Mouse (Mus musculus): ENCODE results near the gene Dtx1. TPM values are rescaled to one million over a fixed set of nuclear protein-coding genes. Genes with fewer than 3 reads are reported as not detected.

Gene Dtx1
- polyA plus RNA-seq, 1 experiment = 19.7 TPM

DNA sequence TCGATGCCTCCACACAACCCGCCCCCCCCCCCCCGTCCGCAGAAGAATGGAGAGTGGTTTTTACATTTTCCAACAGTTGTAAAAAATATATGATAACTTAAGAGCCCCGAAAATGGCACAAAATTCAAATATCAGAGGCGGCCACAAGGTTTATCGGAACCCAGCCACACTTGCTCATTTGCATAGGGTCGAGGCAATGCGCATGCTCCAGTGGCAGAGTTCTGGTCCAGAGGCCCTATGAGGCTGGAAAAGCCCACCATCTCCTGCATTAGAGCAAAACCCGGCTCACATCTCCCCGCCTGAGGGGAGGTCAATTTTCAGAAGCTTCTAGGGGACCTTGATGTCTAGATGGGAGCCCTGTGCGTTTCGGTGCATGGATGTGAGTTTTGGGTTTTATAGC, 4.8 kb downstream of the Dtx1 start:
- 44% methylated on average over 13 of the region's 13 CpGs for WGBS
- DNase-seq (ENCODE audit: low read depth, low spot score) = no peak

DNA sequence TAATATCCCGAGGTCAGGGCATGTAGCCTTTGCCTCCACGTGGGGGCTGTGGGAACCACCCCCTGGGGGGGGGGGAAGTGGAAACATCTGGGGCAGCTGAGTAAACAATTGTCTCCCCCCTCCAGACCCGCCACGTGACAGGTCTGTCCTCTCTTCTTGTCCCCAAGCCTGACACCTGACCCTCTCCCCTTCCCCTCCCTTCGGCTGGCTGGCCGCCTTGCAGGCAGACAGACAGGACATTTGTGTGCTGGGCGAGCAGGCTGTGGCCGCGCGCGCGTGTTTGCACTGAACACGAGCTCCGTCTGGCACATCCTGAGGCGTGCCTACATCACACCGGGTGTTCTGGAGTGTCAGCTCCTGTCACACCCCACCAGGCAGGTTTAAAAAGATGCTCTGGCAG, 5.2 kb downstream of the Dtx1 start:
- 13% methylated on average over 16 of the region's 16 CpGs for WGBS
- no peak for DNase-seq (ENCODE audit: low read depth, low spot score)

DNA sequence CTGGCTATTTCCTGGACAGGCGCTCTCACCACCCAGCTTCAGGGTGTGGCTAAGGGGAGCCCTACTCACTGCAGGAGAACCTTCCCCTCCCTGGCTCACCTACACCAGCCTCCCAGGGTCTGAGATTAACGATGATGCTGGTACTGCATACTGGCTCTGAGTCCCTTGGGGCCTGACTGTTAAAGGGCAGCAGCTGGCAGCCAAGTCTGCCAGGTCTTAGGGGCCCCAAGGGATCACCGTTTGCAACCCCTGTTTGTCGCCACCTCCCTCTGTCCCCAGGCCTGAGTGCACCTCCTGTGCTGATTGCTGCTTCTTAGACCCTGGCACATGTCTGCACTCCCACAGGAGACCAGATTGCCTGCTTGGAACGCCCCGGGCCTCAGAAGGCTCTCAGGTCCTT, 7.3 kb downstream of the Dtx1 start:
- 40% methylated on average over 6 of the region's 6 CpGs for WGBS
- DNase-seq (ENCODE audit: low read depth, low spot score) = no peak

DNA sequence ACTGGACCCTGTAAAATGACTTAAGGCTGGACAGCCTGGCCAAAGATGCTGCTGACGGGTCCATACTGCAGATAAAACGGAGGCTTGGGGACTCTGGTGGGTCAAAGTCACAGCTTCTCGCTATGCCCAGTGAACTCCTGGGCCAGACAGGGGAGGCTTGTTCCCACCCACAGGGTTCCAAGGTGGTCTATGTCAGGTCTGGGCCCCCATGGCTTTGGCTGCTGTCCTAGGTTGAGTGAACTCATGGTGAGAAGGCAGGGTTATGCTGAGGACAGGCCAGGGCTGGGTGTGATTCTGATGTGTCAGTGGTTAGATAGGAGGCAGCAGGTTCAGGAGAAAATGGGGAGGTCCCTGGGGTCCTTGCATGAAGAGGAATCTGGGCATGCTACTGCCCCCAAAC, 8.1 kb downstream of the Dtx1 start:
- 80% methylated on average over 3 of the region's 3 CpGs for WGBS
- no peak for DNase-seq (ENCODE audit: low read depth, low spot score)

DNA sequence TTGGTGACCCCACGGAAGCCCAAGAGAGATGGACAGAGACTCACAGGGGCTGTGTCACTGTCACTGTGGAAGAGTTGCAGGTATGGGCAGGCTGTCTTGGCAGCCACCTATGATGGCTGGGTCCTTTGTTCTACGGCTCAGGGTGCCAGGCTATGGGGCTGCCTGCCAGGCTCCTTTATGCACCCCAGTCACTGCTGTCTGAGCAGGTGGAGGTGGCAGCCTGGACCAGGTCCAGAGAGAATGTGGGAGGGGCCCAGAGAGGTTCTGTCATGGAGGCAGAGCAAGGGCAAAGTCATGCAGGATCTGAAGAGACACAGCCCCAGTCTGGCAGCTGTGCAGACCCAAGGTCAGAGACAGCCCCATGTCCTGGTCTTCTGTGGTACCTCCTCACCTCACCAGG, 8.8 kb downstream of the Dtx1 start:
- no peak for DNase-seq (ENCODE audit: low read depth, low spot score)
- whole genome bisulfite sequencing = 53% methylated on average over 2 of the region's 2 CpGs

- no peak for DNase-seq (ENCODE audit: low read depth, low spot score)
- WGBS = 77% methylated on average over 4 of the region's 4 CpGs
Observed at GRCm38 (mm10) chr5:120702421-120702820, 9.3 kb downstream of the Dtx1 start.

DNA sequence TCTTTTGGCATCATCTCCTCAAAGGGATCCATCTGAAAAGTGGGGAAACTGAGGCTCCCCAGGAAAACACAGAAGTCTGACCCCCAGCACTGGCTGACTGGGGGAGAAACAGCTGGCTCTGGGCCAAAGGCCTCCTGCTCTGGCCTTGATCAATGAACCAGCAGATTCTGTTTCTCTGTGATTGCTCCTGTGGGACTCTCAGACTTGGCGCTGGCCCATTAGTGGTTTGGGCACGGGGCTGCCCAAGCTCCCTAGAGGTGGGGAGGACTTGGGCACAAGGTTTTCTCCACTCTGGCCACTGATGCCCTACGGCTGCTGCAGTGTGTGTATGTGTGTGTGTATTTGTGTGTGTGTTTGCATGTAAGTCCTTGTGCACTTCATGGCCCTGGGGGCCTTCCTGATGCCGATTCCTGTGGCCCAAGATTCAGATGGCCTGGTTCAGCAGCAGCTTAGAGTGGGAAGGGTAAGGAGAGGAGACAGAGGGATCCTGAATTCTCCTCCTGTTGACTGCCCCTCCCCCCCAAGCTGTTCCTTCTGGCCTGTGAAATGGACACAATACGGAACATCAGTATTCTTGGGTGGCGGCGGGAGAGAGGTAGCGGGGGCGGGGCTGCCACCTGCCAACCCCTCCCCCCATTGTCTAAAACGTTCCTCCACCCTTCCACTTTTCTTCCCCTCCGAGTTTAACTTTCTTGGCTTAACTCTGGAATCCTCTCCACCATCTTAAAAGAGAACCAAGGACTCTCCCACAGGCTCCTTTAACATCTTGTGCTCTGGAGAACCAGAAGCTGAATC, 10.5 kb downstream of the Dtx1 start:
- 49% methylated on average over 11 of the region's 11 CpGs for WGBS
- DNase-seq (ENCODE audit: low read depth, low spot score) = no peak

- WGBS = 38% methylated on average over 16 of the region's 16 CpGs
- no peak for DNase-seq (ENCODE audit: low read depth, low spot score)
Observed at GRCm38 (mm10) chr5:120698801-120699391, 12.8 kb downstream of the Dtx1 start.

GRCm38 (mm10) chr5:120698181-120698580, 13.5 kb downstream of the Dtx1 start:
- DNase-seq (ENCODE audit: low read depth, low spot score) = no peak
- 43% methylated on average over 3 of the region's 3 CpGs for WGBS

- no peak for DNase-seq (ENCODE audit: low read depth, low spot score)
- 55% methylated on average over 4 of the region's 4 CpGs for WGBS
Observed at GRCm38 (mm10) chr5:120696865-120697264, 14.9 kb downstream of the Dtx1 start.

DNA sequence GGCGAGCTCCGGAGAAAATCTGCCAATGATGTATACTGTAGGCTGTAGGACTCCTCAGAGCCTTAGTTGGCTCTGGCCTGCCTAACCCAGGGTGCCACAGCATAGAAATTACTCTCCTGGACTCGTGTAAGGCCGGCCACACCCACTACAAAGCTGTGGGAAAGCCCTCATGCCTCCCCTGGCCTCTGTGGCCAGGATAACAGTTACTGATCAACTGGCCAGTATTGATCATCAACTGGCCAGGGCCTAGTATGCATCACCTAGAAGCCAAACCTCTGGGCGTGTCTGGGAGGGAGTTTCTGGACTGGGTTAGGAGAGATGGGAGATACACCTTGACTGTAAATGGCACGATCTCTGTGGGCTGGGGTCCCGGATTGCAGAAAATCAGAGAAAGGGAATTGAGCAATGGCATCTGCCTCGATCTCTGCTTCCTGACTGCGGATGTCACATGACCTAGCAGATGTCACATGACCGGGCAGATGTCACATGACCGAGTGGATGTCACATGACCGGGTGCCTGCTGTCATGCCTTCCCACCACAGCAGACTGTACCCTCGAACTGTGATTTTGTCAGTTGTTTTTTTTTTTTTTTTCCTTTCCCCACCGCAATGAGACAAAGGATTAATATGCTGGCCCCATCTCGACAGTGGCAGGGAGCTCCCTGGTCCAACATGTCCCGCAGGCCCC, 15.5 kb downstream of the Dtx1 start:
- 68% methylated on average over 16 of the region's 16 CpGs for WGBS
- DNase-seq (ENCODE audit: low read depth, low spot score) = no peak

- no peak for DNase-seq (ENCODE audit: low read depth, low spot score)
- WGBS = 19% methylated on average over 41 of the region's 41 CpGs
Observed at GRCm38 (mm10) chr5:120694695-120695074, 17.0 kb downstream of the Dtx1 start.

DNA sequence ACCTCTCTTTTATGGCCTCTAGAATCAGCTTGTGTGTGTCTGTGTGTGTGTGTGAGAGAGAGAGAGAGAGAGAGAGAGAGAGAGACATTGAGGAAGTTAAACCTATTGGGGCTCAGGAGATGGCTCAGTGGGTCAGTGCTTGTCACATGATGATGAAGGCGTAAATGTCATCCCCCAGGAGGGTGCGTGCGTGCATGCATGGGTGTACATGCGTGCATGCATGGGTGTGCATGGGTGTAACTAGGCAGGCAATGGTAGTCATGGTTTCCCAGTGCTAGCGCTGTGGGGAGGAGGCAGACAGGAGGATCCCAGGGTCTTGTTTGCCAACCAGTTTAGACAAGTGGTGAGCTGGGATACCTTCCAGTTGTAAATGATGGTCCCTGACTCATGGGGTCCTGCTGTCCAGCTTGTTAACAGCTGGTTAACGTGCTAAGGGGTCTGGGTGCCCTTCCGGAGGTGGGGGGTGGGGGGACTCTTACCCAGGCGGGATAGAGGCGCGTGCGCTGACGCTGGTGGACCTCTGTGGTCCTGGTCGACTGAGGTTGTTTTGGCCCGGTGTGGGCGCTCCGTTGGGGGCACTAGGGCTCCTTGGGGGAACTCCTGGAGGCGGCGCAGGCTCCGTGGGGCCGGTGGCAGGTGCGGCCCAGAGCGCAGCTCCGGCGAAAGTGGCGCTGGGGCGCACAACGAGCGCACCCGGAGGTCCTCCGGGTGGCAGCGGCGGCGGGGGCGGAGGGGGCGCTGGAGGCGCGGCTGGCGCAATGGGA, 17.6 kb downstream of the Dtx1 start:
- DNase-seq (ENCODE audit: low read depth, low spot score) = no peak
- WGBS = 21% methylated on average over 38 of the region's 38 CpGs

GRCm38 (mm10) chr5:120692034-120692433, 19.7 kb downstream of the Dtx1 start:
- 75% methylated on average over 19 of the region's 19 CpGs for WGBS
- DNase-seq (ENCODE audit: low read depth, low spot score) = no peak

DNA sequence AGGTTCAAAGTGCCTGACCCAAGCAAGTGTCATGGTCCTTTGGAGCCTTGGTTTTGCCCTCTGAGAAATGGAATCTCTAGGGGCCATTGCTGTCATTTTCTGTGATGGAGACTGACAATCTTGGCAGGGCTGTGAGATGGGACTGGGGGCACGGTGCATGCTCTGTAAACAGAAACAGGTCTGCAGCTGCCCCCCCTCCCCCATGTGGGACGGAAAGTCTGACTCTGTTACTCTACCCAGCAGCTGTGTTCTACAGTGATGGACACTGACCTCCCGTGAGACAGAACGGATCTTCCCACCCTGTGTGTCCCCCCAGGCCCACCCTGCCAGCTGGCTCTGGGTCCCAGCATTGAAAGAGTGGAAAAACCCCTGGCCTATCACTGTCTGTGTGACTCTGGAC, 21.3 kb downstream of the Dtx1 start:
- DNase-seq (ENCODE audit: low read depth, low spot score) = no peak
- 45% methylated on average over 4 of the region's 4 CpGs for WGBS

DNA sequence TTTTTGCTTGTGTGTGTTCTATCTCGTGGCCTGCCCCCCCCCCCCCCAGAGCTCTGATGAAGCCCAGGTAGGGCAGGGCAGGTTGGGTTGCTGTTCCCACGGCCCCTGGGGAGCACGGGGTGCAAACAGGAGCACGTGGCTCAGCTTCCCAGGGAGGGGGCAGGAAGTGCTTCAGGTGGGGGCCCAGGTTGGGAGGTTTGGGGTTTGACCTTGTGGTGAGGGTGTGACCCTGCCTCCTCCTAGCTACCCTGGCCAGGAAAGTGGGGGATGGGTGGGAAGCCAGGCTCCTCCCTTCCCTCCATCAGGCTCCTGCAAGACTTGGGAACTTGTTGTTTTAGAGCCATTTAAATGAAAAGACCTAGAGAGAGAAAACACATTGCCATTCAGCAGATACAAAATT, 23.3 kb downstream of the Dtx1 start:
- WGBS = 19% methylated on average over 4 of the region's 4 CpGs
- no peak for DNase-seq (ENCODE audit: low read depth, low spot score)

DNA sequence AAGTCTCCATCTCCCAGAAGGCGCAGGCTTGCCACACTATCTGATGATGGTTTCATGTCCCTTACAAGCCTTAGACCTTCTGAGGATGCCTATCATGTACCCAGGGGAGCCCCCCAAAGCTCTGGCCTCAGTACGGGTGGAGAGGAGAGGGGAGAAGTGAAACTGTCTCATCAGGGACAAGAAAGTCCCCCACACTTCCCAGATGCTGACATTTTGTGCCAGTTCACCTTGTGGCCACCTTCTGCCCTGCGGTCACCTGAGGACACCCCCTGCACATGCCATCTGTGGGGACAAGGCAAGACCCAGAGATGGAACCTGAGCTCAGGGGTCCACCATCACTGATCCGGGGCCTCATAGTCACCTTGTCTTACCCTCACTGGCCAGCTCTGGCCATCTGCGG, 23.8 kb downstream of the Dtx1 start:
- no peak for DNase-seq (ENCODE audit: low read depth, low spot score)
- 77% methylated on average over 5 of the region's 5 CpGs for WGBS

DNA sequence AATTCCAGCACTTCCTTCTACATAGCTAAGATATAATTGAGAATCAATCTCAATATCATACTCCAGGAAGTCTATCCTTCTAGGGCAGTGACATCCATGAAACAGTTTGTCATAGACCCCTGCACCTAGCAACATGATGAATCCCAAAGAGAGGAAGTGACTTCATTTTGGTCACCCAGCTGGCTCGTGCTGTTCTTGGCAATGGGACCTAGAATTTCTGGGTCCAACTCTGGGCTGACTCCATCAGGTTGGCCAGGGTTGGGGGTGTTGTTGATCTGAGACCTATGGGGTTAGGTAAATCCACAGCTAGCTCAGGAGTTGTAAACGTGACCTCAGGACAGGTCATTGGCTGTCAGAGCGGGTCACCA, 24.3 kb downstream of the Dtx1 start:
- 63% methylated on average over 3 of the region's 3 CpGs for WGBS

DNA sequence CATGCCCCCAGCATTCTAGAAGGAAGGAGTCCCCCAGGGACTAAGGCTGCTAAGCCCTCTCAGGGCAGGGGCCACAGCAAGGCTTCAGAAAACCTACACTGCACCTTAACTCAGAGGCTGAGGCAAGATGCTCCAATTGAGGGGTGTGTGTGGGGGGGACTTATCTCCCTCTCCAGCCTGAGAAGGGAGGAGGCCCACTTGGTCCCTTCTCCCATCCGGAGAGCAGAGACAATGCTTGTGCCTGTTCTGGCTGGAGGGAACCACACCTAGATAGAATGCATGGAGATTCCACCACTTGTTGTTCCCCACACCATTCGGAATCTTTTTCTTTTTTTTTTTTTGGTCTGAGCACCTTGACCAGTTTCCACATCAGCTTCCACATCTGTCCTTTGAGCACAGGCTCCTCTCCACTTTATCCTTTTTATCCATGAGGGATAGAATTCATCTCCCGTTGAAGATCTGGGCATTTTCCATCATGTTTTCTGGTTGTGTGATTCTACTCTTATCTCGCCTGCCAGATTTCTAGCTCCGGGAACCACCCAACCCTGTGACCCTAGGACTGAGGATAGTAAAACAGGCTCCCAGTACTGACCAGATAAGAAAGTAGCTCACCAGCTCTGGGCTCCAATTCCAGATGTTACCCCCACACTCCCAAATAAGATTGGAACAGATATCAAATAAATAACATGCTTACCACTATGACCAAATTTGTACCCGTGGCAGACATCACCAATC, 24.8 kb downstream of the Dtx1 start:
- WGBS = 61% methylated on average over 6 of the region's 6 CpGs
- no peak for DNase-seq (ENCODE audit: low read depth, low spot score)

More for the DNA sequence above, 24.3 kb downstream of the Dtx1 start:
- no peak for DNase-seq (ENCODE audit: low read depth, low spot score)

DNA sequence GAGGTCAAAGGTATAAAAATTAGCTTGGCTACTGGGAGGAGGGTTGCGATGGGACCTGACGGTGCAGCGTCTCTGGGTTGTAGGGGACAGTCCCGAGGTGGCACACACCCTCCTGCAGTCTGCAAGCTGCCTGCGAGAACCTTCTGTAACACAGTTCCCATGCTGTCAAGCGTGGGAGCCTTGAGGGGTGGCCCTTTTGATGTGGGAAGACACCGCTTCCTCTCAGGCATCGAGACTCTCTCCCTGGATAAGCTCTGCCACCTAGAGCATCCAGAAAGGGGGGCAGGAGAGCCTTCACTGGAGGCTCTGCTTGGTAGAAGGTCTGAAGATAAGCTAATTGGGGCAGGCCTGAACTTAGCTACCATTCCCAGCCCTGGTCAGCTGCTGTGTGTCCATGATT, 26.0 kb downstream of the Dtx1 start:
- DNase-seq (ENCODE audit: low read depth, low spot score) = no peak
- 74% methylated on average over 8 of the region's 8 CpGs for WGBS

Measured in large intestine, adult 2 months (tissue).